ENCODE assay signal across 8 mouse cellular contexts in genomic region chr11:35452413-35452812, GRCm38 (mm10).
DNase-seq lines count a peak whose midpoint lies in the region; ATAC-seq and TF ChIP-seq lines count a peak whose summit lies in the region.

No protein-coding gene starts in this region.

- H3K9me3 ChIP-seq in heart, embryonic 14.5 days (ENCODE audit: control insufficient read depth, low read length): no peaks in the 10 kb centered on the region
- no peaks in the 10 kb centered on the region for H3K9me3 ChIP-seq in heart, embryonic 12.5 days (replicated peaks)
- no peaks in the 10 kb centered on the region for H3K9me3 ChIP-seq in forebrain, embryonic 16.5 days (ENCODE audit: control insufficient read depth, low read length)

- peaks cover 7% of the 10 kb centered on the region; the same call in 1 of the 2 replicates for H3K27me3 ChIP-seq in heart, embryonic 14.5 days (ENCODE audit: control insufficient read depth, insufficient read depth, low read length)
- H3K27me3 ChIP-seq in heart, embryonic 12.5 days (replicated peaks): 0 out of 2 replicates have a peak, but pooled peaks cover 4% of the 10 kb centered on the region
- peaks cover 73% of the 10 kb centered on the region for H3K27me3 ChIP-seq in forebrain, embryonic 16.5 days (replicated peaks; ENCODE audit: control insufficient read depth, insufficient read depth, low read length)

- no peak overlapping the region for H3K4me3 ChIP-seq in heart, embryonic 14.5 days (ENCODE audit: control insufficient read depth in 1 of 2, insufficient read depth in 1 of 2, low read depth in 1 of 2, low read length in 2 of 2)
- H3K4me3 ChIP-seq in heart, embryonic 12.5 days: no peak overlapping the region
- H3K4me3 ChIP-seq in forebrain, embryonic 16.5 days (replicated peaks; ENCODE audit: low read length): no peak overlapping the region
- H3K4me3 ChIP-seq in olfactory bulb, adult 2 months (ENCODE audit: insufficient read depth, low read depth, low read length): no peak overlapping the region

- no peak overlapping the region for H3K4me2 ChIP-seq in heart, embryonic 14.5 days (ENCODE audit: low read length)
- H3K4me2 ChIP-seq in heart, embryonic 12.5 days: no peak overlapping the region
- no peak overlapping the region for H3K4me2 ChIP-seq in forebrain, embryonic 16.5 days (ENCODE audit: low read length)

- DNase-seq in thymus, postnatal 14 days: peak; percentile 13
- DNase-seq in thymus, adult 18-20 months: no peak
- peak; percentile 50 to 74 for DNase-seq in layer of hippocampus, postnatal 14 days (ENCODE audit: low spot score in 2 of 2)
- no peak for DNase-seq in spleen, postnatal 14 days (ENCODE audit: low spot score in 2 of 2)

- no peaks in the 10 kb centered on the region for H3K36me3 ChIP-seq in heart, embryonic 14.5 days (ENCODE audit: control insufficient read depth, insufficient read depth, low read length)
- no peaks in the 10 kb centered on the region for H3K36me3 ChIP-seq in heart, embryonic 12.5 days
- no peaks in the 10 kb centered on the region for H3K36me3 ChIP-seq in forebrain, embryonic 16.5 days (ENCODE audit: control insufficient read depth, insufficient read depth)

- no peak overlapping the region for H3K27ac ChIP-seq in heart, embryonic 14.5 days (replicated peaks in 1 of 2; ENCODE audit: control insufficient read depth in 1 of 2, insufficient read depth in 1 of 2, low read depth in 2 of 2, low read length in 2 of 2)
- no peak overlapping the region for H3K27ac ChIP-seq in heart, embryonic 12.5 days (ENCODE audit: poor library complexity, severe bottlenecking)
- no peak overlapping the region for H3K27ac ChIP-seq in forebrain, embryonic 16.5 days (ENCODE audit: low read length)
- no peak overlapping the region for H3K27ac ChIP-seq in olfactory bulb, adult 2 months (ENCODE audit: insufficient read depth, low read depth, low read length)

- no peak for TF ChIP-seq POLR2A in olfactory bulb, adult 2 months (IDR thresholded peaks at IDR 0.05; ENCODE audit: insufficient read depth, low read depth, low read length)

- TF ChIP-seq CTCF in olfactory bulb, adult 2 months (IDR thresholded peaks at IDR 0.05; ENCODE audit: insufficient read depth, low read depth, low read length): 0 out of 2 replicates have a peak, but pooled peaks have one; percentile 19

- peak; percentile 62; the same call in 1 of the 2 replicates for ATAC-seq in heart, embryonic 14.5 days (ENCODE audit: insufficient number of reproducible peaks, insufficient read depth, low FRiP score, low read depth)
- no peak for ATAC-seq in heart, embryonic 12.5 days (ENCODE audit: insufficient number of reproducible peaks, low FRiP score)
- peak; percentile 89 for ATAC-seq in forebrain, embryonic 16.5 days

- 0 out of 4 replicates have a peak, but pooled peaks cover 0 to 2% of the 10 kb centered on the region in 2 experiments for H3K4me1 ChIP-seq in heart, embryonic 14.5 days (ENCODE audit: control insufficient read depth in 2 of 2, insufficient read depth in 2 of 2, low read length in 2 of 2)
- H3K4me1 ChIP-seq in heart, embryonic 12.5 days (replicated peaks): peaks cover 21% of the 10 kb centered on the region
- peaks cover 12% of the 10 kb centered on the region for H3K4me1 ChIP-seq in forebrain, embryonic 16.5 days (replicated peaks; ENCODE audit: control insufficient read depth, insufficient read depth, low read length)
- H3K4me1 ChIP-seq in olfactory bulb, adult 2 months (ENCODE audit: control insufficient read depth, insufficient read depth, low read length): peaks cover 14% of the 10 kb centered on the region

- no peak overlapping the region for H3K9ac ChIP-seq in heart, embryonic 14.5 days (ENCODE audit: low read length)
- no peak overlapping the region for H3K9ac ChIP-seq in heart, embryonic 12.5 days
- no peak overlapping the region for H3K9ac ChIP-seq in forebrain, embryonic 16.5 days (replicated peaks; ENCODE audit: low read depth, low read length)

- WGBS in heart, embryonic 14.5 days: 38% methylated on average over 5 of the region's 5 CpGs
- 37% methylated on average over 5 of the region's 5 CpGs for WGBS in heart, embryonic 12.5 days
- WGBS in forebrain, embryonic 16.5 days: 14% methylated on average over 5 of the region's 5 CpGs
- WGBS in olfactory bulb, adult 2 months: 42% methylated on average over 5 of the region's 5 CpGs

Comparison
In these comparisons a context has a peak if more than half of its experiments do, and no peak if none do; other contexts are left out.
1. DNase-seq: peak in thymus, postnatal 14 days (single experiment) and layer of hippocampus, postnatal 14 days (2 of 2); none in thymus, adult 18-20 months (0 of 2) and spleen, postnatal 14 days (0 of 2).